Mouse (Mus musculus) intestine, postnatal 0 days (tissue): ENCODE measurements at regions not wholly inside any gene's neighbourhood (a gene's known extent, or its start where the extent isn't known, plus 50 kb on each side); places are given as distances from the start of the nearest gene placed in this dataset.

ENCODE experiments used
- ATAC-seq: fragments of 200-750 bp; cut with Nextera tagmentation; 2 replicates; pipeline ENCODE4 v1.8.0; 2017; ENCODE audit warnings: mild to moderate bottlenecking, moderate TSS enrichment, moderate library complexity
- H3K27ac ChIP-seq: fragments of 300-500 bp; sonication (generic); 2 replicates; pipeline ENCODE4 v1.5.1; 2014; ENCODE audit warnings: mild to moderate bottlenecking, low read depth, low read length, moderate library complexity
- H3K27me3 ChIP-seq: fragments of 300-500 bp; sonication (generic); replicated peaks from 2 replicates; pipeline ENCODE4 v1.6.1; 2014; ENCODE audit warnings: low read length, mixed read lengths; ENCODE audit not compliant: control insufficient read depth, insufficient read depth
- H3K36me3 ChIP-seq: fragments of 300-500 bp; sonication (generic); 2 replicates; pipeline ENCODE4 v1.6.1; 2014; ENCODE audit warnings: mild to moderate bottlenecking, moderate library complexity; ENCODE audit not compliant: control insufficient read depth, insufficient read depth
- H3K4me1 ChIP-seq: fragments of 300-500 bp; sonication (generic); replicated peaks from 2 replicates; pipeline ENCODE4 v1.6.1; 2014; ENCODE audit warnings: antibody characterized with exemption, low read length, mixed read lengths; ENCODE audit not compliant: control insufficient read depth, insufficient read depth
- H3K4me2 ChIP-seq: fragments of 300-500 bp; sonication (generic); replicated peaks from 2 replicates; pipeline ENCODE4 v1.6.1; 2014; ENCODE audit warnings: low read depth, mild to moderate bottlenecking, moderate library complexity
- H3K4me3 ChIP-seq: fragments of 300-500 bp; sonication (generic); 2 replicates; pipeline ENCODE4 v1.5.1; 2014; ENCODE audit warnings: low read depth, low read length
- H3K9ac ChIP-seq: fragments of 300-500 bp; sonication (generic); 2 replicates; pipeline ENCODE4 v1.6.1; 2014; ENCODE audit warnings: mild to moderate bottlenecking, low read depth, low read length
- H3K9me3 ChIP-seq: fragments of 300-500 bp; sonication (generic); 2 replicates; pipeline ENCODE4 v1.6.1; 2016; ENCODE audit warnings: mixed run types; ENCODE audit not compliant: control insufficient read depth
- CTCF ChIP-seq: sonication (generic); IDR thresholded peaks from 2 replicates; pipeline ENCODE4 v1.5.1; 2016; ENCODE audit warnings: low read depth, mild to moderate bottlenecking, control low read depth, antibody characterized with exemption, moderate library complexity
- WGBS: fragments of 180-500 bp; shearing (Covaris S2); extraction: QIAGEN DNeasy Blood & Tissue Kit; methylation state at CpG from one replicate; pipeline ENCODE4 v1.1.7; 2014; 5-methylcytosine and 5-hydroxymethylcytosine counted together

DNA sequence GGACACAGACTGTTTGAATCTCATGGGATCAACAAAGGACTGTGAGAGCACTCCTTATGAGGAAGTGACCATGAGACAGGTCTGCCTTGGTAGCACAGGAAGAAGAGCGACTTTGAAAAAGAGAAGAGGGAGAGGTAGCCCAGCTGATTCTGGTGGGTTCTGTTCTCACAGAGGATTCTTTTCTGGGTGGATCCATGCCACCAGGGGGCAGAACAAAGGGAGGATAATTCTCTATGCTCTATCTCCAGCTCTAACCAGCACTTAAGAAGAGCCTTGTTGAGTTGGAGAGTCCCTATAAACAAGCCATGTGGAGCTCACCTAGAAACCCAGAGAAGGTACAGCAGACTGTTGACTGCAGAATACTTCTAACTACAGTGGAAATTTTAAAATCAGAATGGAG, 578.1 kb upstream of the Fam92a start:
- 100% methylated on average over 1 of the region's 1 CpGs for WGBS
- Histone ChIP-seq H3K36me3 (no peaks in the 10 kb centered on the region), H3K9me3 (no peaks in the 10 kb centered on the region), H3K9ac (no peak overlapping the region), H3K27me3 (no peaks in the 10 kb centered on the region), H3K4me3 (no peak overlapping the region), H3K4me2 (no peak overlapping the region), H3K27ac (no peak overlapping the region), H3K4me1 (no peaks in the 10 kb centered on the region)
- peak; percentile 24; the same call in 1 of the 2 replicates for TF ChIP-seq CTCF
- ATAC-seq = no peak

DNA sequence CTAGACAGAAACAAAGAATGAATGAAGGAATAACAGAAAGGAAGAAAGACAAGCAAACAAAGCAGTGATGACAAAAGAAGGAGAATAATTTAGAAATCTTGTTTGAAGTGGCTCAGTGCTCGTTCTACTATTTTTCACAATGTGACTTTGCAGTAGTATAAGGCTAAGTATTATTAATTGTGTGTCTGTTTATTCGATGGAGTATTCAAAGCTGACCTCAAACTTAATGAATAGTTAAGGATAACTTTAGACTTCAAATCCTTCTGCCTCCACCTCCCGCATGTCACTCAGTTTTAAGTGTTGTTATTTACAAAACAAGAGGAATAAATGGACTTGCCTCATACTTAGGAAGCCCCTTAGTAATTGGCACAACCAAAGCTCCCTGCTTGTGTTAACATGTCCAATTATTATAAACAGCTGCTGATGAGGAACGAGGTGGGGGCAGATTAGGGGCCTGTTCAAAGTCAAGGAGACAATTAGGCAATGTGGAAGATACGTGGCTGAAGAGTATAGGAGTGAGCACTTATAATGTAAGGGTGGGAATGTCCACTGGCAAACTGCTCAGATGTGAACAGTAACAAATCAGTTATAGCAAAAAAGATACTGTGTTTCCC, 572.0 kb upstream of the Fam92a start:
- Histone ChIP-seq H3K4me3 (no peak overlapping the region), H3K9ac (no peak overlapping the region), H3K36me3 (no peaks in the 10 kb centered on the region), H3K27me3 (no peaks in the 10 kb centered on the region), H3K4me2 (no peak overlapping the region), H3K4me1 (no peaks in the 10 kb centered on the region), H3K9me3 (no peaks in the 10 kb centered on the region), H3K27ac (no peak overlapping the region)
- 67% methylated on average over 5 of the region's 5 CpGs for WGBS
- TF ChIP-seq CTCF = no peak
- ATAC-seq = no peak

DNA sequence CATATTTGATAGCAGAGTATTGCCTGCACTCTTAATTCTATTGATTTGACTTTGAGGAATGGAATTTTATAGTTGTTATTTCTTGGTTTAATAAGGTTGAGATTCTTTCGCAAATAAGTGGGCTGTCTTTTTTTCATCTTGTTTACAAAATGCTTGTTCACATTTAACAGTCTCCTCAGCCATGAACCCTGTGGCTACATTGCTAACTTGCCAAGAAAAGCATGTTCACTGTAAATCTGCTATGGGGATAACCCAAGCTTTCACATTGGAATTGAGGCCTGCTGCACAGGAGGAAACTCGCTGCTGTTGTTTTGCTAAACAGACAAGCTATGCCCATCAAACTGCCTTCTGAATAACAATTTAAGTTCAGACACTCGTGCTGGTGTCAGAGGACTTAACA, 564.6 kb upstream of the Fam92a start:
- Histone ChIP-seq H3K9ac (no peak overlapping the region), H3K4me2 (no peak overlapping the region), H3K27me3 (no peaks in the 10 kb centered on the region), H3K36me3 (no peaks in the 10 kb centered on the region), H3K9me3 (no peaks in the 10 kb centered on the region), H3K27ac (no peak overlapping the region), H3K4me1 (no peaks in the 10 kb centered on the region), H3K4me3 (no peak overlapping the region)
- 72% methylated on average over 3 of the region's 3 CpGs for WGBS
- no peak for ATAC-seq
- TF ChIP-seq CTCF = no peak

DNA sequence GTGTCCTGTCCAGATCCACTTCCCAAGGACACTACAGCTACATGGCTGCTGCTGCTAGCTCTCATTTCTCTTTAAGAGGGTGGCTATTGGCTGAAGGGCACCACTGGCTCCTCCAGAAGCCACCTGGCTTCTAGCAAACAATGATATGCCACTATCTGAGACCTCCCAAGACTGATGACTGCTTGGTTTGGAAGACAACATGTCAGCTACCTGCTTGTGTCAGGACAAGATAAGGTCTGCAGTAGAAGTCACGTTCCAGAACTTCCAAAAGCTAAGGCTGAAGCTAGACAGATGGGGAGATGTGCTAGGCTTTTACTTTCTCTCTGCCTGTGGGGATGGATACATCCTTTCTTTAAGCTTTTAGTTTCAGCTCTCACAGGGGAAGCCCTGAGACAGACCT, 528.4 kb upstream of the Fam92a start:
- H3K9ac ChIP-seq = no peak overlapping the region
- ATAC-seq = no peak

GRCm38 (mm10) chr4:12677814-12678213, 506.0 kb upstream of the Fam92a start:
- no peaks in the 10 kb centered on the region for H3K27me3 ChIP-seq
- no peaks in the 10 kb centered on the region for H3K9me3 ChIP-seq
- 92% methylated on average over 3 of the region's 3 CpGs for WGBS
- no peak overlapping the region for H3K4me2 ChIP-seq
- TF ChIP-seq CTCF = no peak
- no peak for ATAC-seq
- H3K4me1 ChIP-seq = no peaks in the 10 kb centered on the region
- H3K4me3 ChIP-seq = no peak overlapping the region
- H3K27ac ChIP-seq = no peak overlapping the region
- no peaks in the 10 kb centered on the region for H3K36me3 ChIP-seq
- no peak overlapping the region for H3K9ac ChIP-seq

More for the DNA sequence above, 528.4 kb upstream of the Fam92a start:
- Histone ChIP-seq H3K4me2 (no peak overlapping the region), H3K9me3 (no peaks in the 10 kb centered on the region), H3K4me3 (no peak overlapping the region), H3K4me1 (no peaks in the 10 kb centered on the region), H3K27ac (no peak overlapping the region), H3K36me3 (no peaks in the 10 kb centered on the region), H3K27me3 (no peaks in the 10 kb centered on the region)
- 78% methylated on average over 1 of the region's 1 CpGs for WGBS
- TF ChIP-seq CTCF = no peak

GRCm38 (mm10) chr4:12671399-12671798, 499.6 kb upstream of the Fam92a start:
- H3K9me3 ChIP-seq = no peaks in the 10 kb centered on the region
- 81% methylated on average over 7 of the region's 7 CpGs for WGBS
- H3K4me2 ChIP-seq = no peak overlapping the region
- no peak overlapping the region for H3K4me3 ChIP-seq
- no peak for ATAC-seq
- no peaks in the 10 kb centered on the region for H3K27me3 ChIP-seq
- no peak overlapping the region for H3K27ac ChIP-seq
- H3K36me3 ChIP-seq = no peaks in the 10 kb centered on the region
- TF ChIP-seq CTCF = no peak
- no peaks in the 10 kb centered on the region for H3K4me1 ChIP-seq
- H3K9ac ChIP-seq = no peak overlapping the region

GRCm38 (mm10) chr4:12663176-12663575, 491.4 kb upstream of the Fam92a start:
- ATAC-seq = no peak
- Histone ChIP-seq H3K4me3 (no peak overlapping the region), H3K4me1 (no peaks in the 10 kb centered on the region), H3K9ac (no peak overlapping the region), H3K27me3 (no peaks in the 10 kb centered on the region), H3K4me2 (no peak overlapping the region), H3K27ac (no peak overlapping the region), H3K9me3 (no peaks in the 10 kb centered on the region), H3K36me3 (no peaks in the 10 kb centered on the region)
- no peak for TF ChIP-seq CTCF
- WGBS = 42% methylated on average over 2 of the region's 2 CpGs
